Mouse (Mus musculus) gastrocnemius, postnatal 25 days (tissue): ENCODE results near the gene Tsga10ip. TPM values are rescaled to one million over a fixed set of nuclear protein-coding genes. Genes with fewer than 3 reads are reported as not detected.
"Not testable (repeated sequence)": the region's sequence is repeated elsewhere in the genome, so short reads cannot be mapped to it uniquely, and the experiment has no call there.

Source experiments
- DNase-seq: peaks from one replicate; pipeline ENCODE4 v3.0.0; 2022
- total RNA-seq, 2 experiments: library from RNA; stranded (reverse); gene quantifications; 1 replicate in 1 of 2; 2 replicates in 1 of 2; pipeline ENCODE4 v1.2.3; 2021

Tsga10ip gene
- total RNA-seq, 2 experiments from 2014 or later: 1.2 TPM; not detected in 1

DNA sequence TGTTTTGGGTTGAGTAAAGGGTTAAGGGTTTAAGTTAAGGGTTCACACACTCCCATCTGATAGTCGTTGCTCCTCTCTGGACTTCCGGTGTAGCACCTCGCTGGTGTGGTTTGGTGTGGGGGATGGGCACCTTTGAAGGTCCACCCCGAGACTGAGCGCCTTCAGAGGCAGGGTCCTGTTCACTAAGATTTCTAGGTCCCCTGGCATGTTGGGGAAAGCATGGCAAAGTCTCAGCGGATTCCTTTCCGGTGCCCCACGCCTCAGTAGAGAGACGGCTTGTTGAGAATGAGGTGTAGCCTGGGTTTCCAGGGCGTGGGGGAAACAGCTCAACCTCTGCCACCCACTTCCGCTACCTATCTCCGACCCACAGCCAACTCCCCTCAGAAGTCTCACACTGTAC lies 12.7 kb downstream of the Tsga10ip start:
- DNase-seq: no peak

DNA sequence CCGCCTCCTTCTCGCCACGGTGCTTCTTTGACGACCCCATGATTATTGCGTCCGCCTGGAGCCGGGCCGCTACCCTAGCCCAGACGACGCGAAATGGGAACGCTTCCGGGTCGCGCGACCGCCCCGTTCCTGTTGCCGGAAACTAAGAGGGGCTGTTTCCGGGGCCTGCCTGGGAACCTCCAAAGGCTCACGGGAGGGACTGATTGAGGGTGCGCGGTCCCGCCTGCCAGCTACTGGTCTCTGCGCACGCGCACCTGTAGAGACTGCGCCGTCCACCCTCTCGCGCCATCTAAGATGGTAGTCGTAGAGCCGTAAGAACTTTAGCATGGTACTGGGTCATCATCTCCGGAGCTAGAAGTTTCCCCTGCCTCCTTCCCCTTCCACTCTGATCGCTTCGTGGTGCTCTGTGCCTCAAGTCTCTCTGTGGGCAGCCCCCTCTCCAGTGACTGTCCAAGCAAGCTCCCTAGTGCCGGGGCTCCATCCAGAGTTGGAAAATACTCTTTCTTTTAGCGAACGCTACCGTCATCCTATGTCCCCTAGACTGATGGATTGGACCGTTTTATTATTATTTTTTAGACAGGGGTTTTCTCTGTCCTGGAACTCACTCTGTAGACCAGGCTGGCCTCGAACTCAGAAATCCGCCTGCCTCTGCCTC lies 13.6 kb downstream of the Tsga10ip start, which contains the start of gene Sart1:
Gene Sart1, minus strand, starts transcription at position 116 of the 655 bp plus-strand sequence.
- peak; percentile 95 for DNase-seq

GRCm38 (mm10) chr19:5388011-5388441 lies 14.3 kb downstream of the Tsga10ip start:
- DNase-seq: no peak

DNA sequence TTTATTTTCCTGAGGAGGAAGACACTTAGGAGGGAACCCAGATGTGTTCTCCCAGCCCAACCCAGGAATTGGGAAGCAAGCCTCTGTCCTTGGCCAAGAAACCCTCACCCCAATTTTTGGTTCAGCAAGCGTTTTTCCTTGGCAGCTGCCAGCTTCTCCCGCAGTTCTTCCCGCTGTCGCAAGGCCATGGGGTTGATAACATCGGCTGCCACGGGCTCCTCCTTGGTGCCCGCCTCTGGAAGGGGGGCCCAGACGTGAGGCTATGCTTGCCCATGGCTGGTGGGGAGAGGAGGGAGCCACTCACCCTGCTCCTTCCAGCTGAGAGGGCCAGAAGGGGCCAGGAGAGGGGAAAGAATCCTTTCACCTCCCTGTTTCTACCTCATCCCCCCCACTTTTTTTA lies 17.6 kb downstream of the Tsga10ip start:
- DNase-seq: no peak

DNA sequence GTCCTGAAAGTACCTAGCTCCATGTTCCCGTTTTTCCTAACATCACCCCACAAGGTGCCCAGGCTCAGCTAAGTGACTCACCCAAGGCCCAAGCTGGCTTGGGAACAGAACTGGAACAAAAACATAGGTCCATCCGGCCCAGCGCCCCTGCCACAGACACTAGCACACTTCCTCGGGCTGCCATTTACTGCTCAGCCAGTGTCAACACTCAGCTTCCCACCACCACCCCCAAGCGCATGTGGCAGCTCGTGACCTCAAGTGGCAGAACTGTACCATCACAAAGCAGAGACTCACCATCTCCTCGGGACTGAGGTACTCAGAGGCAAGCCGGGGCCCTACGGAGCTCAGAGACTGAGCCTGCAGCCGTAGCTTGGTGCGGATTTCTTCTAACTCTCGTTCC lies 19.0 kb downstream of the Tsga10ip start:
- no peak for DNase-seq

DNA sequence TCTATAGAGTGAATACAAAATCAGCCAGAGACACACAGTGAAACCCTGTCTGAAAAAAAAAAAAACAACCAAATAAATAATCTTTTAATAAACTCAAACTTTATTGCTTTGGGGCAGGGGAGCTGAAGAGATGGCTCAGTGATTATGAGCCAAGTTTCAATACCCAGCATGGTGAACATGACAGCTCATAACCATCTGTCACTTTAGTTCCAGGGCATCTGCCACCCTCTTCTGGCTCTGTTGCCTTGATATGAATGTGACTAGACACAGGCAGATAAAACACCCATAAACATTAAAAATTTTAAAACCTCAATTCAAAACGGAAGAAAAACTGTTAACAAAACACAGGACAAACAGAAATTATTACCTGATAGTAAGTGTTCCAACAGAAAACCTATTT lies 24.9 kb downstream of the Tsga10ip start:
- DNase-seq: no peak

GRCm38 (mm10) chr19:5374748-5375147 lies 27.6 kb downstream of the Tsga10ip start:
- DNase-seq: no peak

DNA sequence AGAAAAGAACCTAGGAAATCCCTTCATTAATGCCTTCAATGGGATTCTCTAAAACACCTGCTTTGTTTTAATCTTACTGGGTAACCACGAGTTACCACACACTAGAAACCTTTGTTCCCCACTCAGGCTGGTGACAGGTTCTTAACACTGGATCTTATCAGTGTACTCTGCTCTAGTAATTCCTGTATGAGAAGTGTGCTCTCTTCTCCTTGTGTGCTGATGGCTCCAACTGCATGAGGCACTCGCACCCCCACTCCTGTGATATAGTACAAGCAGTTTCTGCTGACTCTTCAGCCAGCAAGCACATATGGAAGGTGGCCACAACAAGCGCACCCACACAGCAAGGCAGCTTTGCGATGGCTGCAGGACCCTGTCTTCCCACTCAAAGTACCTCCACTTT lies 28.1 kb downstream of the Tsga10ip start:
- no peak for DNase-seq

DNA sequence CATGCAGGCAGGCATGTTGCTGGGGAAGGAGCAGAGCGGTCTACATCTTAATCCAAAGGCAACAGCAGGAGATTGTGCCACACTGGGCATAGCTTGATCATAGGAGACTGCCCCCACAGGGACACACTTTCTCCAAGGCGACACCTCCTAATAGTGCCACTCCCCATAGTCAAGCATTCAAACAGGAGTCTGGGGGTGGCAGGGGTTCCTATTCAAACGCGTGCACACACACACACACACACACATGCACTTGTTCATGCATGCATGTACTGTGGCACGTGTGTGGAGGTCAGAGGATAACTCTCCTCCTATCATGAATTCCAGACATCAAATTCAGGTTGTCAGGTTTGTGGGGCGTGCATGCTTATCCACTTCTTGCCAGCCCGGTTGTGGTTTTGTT lies 29.6 kb downstream of the Tsga10ip start:
- DNase-seq: no peak

DNA sequence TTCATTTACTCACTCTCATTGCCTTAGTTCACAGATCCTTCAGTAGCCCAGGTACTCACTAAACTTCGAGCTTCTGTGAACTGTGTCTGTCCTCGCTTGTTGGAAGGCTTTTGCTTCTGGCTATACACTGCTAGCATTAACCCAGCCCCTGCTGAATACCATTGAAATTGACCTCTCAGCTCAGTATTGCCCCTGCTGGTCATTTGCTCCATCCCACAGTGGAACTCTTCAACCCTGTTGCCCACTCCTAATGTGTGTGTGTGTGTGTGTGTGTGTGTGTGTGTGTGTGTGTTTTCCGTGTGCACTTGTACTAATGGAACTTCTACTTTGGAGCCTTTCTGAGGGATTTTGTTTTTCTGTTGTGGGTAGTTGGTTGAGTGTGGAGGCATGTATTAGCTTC lies 31.4 kb downstream of the Tsga10ip start:
- DNase-seq: no peak

- no peak for DNase-seq
Measured at GRCm38 (mm10) chr19:5367455-5367854, 34.9 kb downstream of the Tsga10ip start.

GRCm38 (mm10) chr19:5367053-5367359 lies 35.3 kb downstream of the Tsga10ip start, which contains the start of gene Banf1:
Gene Banf1, minus strand, starts transcription at chr19:5367168.
- DNase-seq: no peak

DNA sequence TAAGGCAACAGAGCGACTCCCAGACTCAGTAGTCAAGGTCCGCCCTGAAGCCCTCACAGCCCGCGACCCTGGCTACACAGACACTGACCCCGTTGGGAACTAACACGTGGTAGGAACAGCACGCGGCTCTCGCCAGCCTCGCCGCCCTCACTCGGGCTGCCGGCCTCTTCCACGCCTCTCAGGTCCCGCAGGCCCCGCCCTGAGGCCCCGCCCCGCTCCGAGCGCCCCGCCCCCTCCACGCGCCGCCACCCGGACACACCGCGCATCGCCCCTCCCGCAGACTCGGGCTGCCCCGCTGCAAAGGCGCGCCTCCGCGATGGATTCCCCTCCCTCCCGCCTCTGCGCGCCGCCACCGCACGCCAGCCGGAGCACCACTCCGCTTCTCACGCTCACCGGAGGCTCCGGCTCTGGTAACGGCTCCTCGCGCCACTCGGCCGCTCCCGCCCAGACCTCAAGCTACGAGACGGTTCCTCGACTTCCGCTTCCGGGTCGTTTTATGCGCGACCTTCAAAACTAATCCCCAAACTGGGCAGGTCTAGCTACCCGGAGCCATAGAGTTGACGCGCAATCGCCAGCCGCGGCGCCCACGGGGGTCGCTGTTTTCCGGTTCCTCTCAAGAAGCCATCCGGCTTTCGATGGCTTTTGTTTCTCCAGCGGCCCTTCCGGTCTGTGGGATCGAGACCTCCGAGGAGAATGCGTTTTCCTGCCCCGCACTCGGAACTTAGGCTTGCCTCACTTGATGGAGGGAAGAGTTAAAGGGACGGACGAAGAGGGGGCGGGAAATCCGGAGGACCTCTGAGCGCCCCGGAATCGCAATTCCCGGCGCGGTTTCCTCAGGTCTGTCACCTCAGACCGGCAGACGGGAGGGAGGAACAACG lies 35.9 kb downstream of the Tsga10ip start, which contains the start of gene Eif1ad:
Gene Eif1ad, plus strand, starts transcription at position 567 of the 878 bp plus-strand sequence.
- DNase-seq: peak; percentile 93

- no peak for DNase-seq
Measured at GRCm38 (mm10) chr19:5365751-5366150, 36.6 kb downstream of the Tsga10ip start.

DNA sequence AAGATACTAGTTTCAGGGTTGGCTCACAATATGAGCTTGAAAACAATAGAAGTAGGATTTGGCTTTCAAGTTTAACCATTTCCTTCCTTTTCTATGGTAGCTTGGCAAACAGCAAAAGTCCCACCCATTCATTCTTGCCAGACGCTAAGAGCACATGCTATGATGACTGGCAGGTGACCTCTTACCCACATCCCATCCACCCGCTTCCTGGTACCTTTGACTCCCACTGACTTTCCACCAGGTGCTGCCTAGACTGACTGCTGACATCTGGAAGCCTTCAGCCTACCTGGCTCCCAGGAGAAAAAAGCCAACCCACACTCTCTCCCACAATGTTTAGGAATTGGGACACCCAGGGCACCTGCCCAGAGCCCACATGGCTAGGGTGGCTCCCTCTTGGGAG lies 38.2 kb downstream of the Tsga10ip start:
- no peak for DNase-seq

- no peak for DNase-seq
Measured at GRCm38 (mm10) chr19:5362186-5362585, 40.1 kb downstream of the Tsga10ip start.

GRCm38 (mm10) chr19:5356080-5356479 lies 46.2 kb downstream of the Tsga10ip start:
- no peak for DNase-seq

- no peak for DNase-seq
Measured at GRCm38 (mm10) chr19:5353609-5354008, 48.7 kb downstream of the Tsga10ip start.

GRCm38 (mm10) chr19:5349502-5349873 lies 52.8 kb downstream of the Tsga10ip start, which contains the start of gene Cst6:
Gene Cst6, minus strand, starts transcription at chr19:5349574.
- DNase-seq: not testable (repeated sequence)

- no peak for DNase-seq
Measured at GRCm38 (mm10) chr19:5348526-5349501, 53.5 kb downstream of the Tsga10ip start.

DNA sequence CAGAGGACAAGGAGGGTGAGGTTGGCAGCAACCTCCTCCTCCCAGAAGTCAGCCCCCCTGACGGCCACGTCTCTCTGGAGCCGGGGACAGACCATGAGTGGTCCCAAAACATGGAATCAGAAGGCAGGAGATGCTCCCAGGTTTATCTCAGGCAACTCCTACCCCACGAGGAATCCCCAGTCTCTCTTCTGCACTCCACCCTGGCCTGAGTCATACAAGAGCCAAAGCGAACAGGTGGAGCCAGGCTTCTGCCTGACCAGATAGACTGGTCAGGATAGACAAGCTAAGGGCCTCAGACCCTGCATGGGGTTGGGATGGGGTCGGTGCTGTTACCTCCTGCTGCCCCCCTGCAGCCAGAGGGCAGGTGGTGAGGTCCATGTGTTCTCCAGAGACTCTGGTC lies 54.3 kb downstream of the Tsga10ip start:
- DNase-seq: no peak
